In the genomic region with DNA sequence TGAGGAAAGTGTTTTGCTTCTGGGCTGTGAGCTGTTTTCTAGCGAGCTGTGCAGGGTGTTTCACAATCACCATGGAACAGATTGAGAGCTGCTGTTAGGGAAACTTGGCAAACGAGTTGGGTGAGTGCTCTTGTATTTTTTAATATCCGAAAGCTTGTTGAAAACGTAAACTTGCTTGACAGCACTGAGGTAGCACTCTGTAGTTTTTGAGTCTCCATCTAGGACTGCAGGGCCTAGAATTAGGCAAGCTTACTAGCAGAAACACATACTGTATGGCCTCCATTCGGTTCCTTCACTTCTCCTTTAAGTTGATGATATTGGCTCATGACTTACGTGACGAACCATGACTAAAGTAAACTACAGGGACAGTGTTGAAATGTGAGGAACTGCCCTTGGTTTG, we compare ENCODE assay signal across 8 mouse cellular contexts. TPM values are rescaled to one million over a fixed set of nuclear protein-coding genes. Genes with fewer than 3 reads are reported as not detected.
DNase-seq lines count a peak whose midpoint lies in the region; ATAC-seq and TF ChIP-seq lines count a peak whose summit lies in the region.

No protein-coding gene starts in this region.

- 0 out of 2 replicates have a peak, but pooled peaks cover 7% of the 10 kb centered on the region for H3K36me3 ChIP-seq in liver, postnatal 0 days (replicated peaks; ENCODE audit: insufficient read depth, low read length)
- H3K36me3 ChIP-seq in hindbrain, embryonic 11.5 days (ENCODE audit: control insufficient read depth, insufficient read depth, low read length), result no peaks in the 10 kb centered on the region

- no peak for TF ChIP-seq CTCF in liver, postnatal 0 days (IDR thresholded peaks at IDR 0.05; ENCODE audit: low read depth)

- H3K9ac ChIP-seq in liver, postnatal 0 days (replicated peaks), result no peak overlapping the region
- H3K9ac ChIP-seq in hindbrain, embryonic 11.5 days (ENCODE audit: low read depth, low read length), result no peak overlapping the region

- H3K4me3 ChIP-seq in liver, postnatal 0 days (ENCODE audit: low read depth, low read length), result peak overlapping the region; percentile 6; the same call in 1 of the 2 replicates
- no peak overlapping the region for H3K4me3 ChIP-seq in hindbrain, embryonic 11.5 days (ENCODE audit: low read depth, low read length)

- 59% methylated on average over 7 of the region's 7 CpGs for WGBS in liver, postnatal 0 days (ENCODE audit: insufficient replicate concordance)
- 82% methylated on average over 7 of the region's 7 CpGs for WGBS in hindbrain, embryonic 11.5 days

- H3K27ac ChIP-seq in liver, postnatal 0 days (ENCODE audit: low read depth), result peak overlapping the region; percentile 78
- H3K27ac ChIP-seq in hindbrain, embryonic 11.5 days (ENCODE audit: low read depth, low read length), result no peak overlapping the region

- TF ChIP-seq EP300 in liver, postnatal 0 days (IDR thresholded peaks at IDR 0.05; ENCODE audit: low read depth), result no peak

- peak overlapping the region; percentile 52 for H3K4me2 ChIP-seq in liver, postnatal 0 days (ENCODE audit: low read depth, low read length)
- H3K4me2 ChIP-seq in hindbrain, embryonic 11.5 days (replicated peaks; ENCODE audit: low read depth, low read length), result no peak overlapping the region

- H3K9me3 ChIP-seq in liver, postnatal 0 days (ENCODE audit: low read length), result no peaks in the 10 kb centered on the region
- no peaks in the 10 kb centered on the region for H3K9me3 ChIP-seq in hindbrain, embryonic 11.5 days (ENCODE audit: control insufficient read depth, low read length)

- peak; percentile 22 to 81 for DNase-seq in adrenal gland, adult (ENCODE audit: inconsistent age in 2 of 2, low spot score in 1 of 2)
- no peak for DNase-seq in adrenal gland, postnatal 4 days (ENCODE audit: low spot score in 2 of 2)
- DNase-seq in 3134 (ENCODE audit: extremely low read depth, insufficient read length, low spot score), result peak; percentile 35
- peak; percentile 50 to 66 for DNase-seq in heart, adult 9 months (ENCODE audit: low spot score in 2 of 2)
- peak; percentile 32 for DNase-seq in liver, postnatal 0 days
- DNase-seq in B cell, adult 2 months, result no peak
- no peak for DNase-seq in hindbrain, embryonic 11.5 days (ENCODE audit: low spot score)

- no peaks in the 10 kb centered on the region for H3K27me3 ChIP-seq in liver, postnatal 0 days (ENCODE audit: insufficient read depth, low read length)
- H3K27me3 ChIP-seq in hindbrain, embryonic 11.5 days (ENCODE audit: control insufficient read depth, insufficient read depth, low read length), result no peaks in the 10 kb centered on the region

- peaks cover 8% of the 10 kb centered on the region for H3K4me1 ChIP-seq in liver, postnatal 0 days (ENCODE audit: insufficient read depth)
- H3K4me1 ChIP-seq in hindbrain, embryonic 11.5 days (replicated peaks; ENCODE audit: control insufficient read depth, insufficient read depth, low read length), result no peaks in the 10 kb centered on the region

- peak; percentile 86 for ATAC-seq in liver, postnatal 0 days
- ATAC-seq in megakaryocyte-erythroid progenitor cell, adult 5-6 weeks (replicated peaks; ENCODE audit: low FRiP score, low TSS enrichment, poor library complexity, severe bottlenecking), result no peak
- ATAC-seq in hindbrain, embryonic 11.5 days (ENCODE audit: low FRiP score), result no peak

RNA-seq across cellular contexts. Expression of gene Sugt1, which starts 38.1 kb away (rescaled TPM):
- total RNA-seq in adrenal gland, postnatal 4 days (2021), result 10 to 100 TPM; 91.3 to 95.7 TPM
- polyA plus RNA-seq in liver, postnatal 0 days (2015; fragmentation: Nextera tagmentation; extraction: Ambion mirVana), result 33.2 and 33.5 TPM in 2 replicates
- 76.0 and 94.6 TPM in 2 replicates for total RNA-seq in megakaryocyte-erythroid progenitor cell, adult 5-6 weeks (2014; fragmentation: Nextera tagmentation)
- 121 and 127 TPM in 2 replicates for total RNA-seq in megakaryocyte-erythroid progenitor cell, adult 5-6 weeks (2017)
- 165 and 166 TPM in 2 replicates for polyA plus RNA-seq in hindbrain, embryonic 11.5 days (2014; fragmentation: Nextera tagmentation; extraction: Ambion mirVana)

Comparison
In these comparisons a context has a peak if more than half of its experiments do, and no peak if none do; other contexts are left out.
1. DNase-seq: peak in adrenal gland, adult (2 of 2), 3134 (single experiment), heart, adult 9 months (2 of 2) and liver, postnatal 0 days (single experiment); none in adrenal gland, postnatal 4 days (0 of 2), B cell, adult 2 months (0 of 2) and hindbrain, embryonic 11.5 days (single experiment).